Mouse (Mus musculus) adrenal gland, postnatal 4 days (tissue): ENCODE measurements at regions not wholly inside any gene's neighbourhood (a gene's known extent, or its start where the extent isn't known, plus 50 kb on each side); places are given as distances from the start of the nearest gene placed in this dataset.
A peak's percentile ranks its signal among the peaks of the same experiment; 100 is the strongest.

Experiments
- DNase-seq, 2 experiments: peaks; one replicate each; pipeline ENCODE4 v3.0.0; 2021 to 2022; ENCODE audit warnings: low spot score in 2 of 2, mixed read lengths in 2 of 2

GRCm38 (mm10) chr8:35183423-35183822, 582.2 kb upstream of the Gm19410 start:
- no peak for DNase-seq

GRCm38 (mm10) chr8:35185165-35185564, 580.4 kb upstream of the Gm19410 start:
- DNase-seq, result no peak

- no peak for DNase-seq
Observed at GRCm38 (mm10) chr8:35188531-35188930, 577.1 kb upstream of the Gm19410 start.

GRCm38 (mm10) chr8:35189695-35190094, 575.9 kb upstream of the Gm19410 start:
- DNase-seq, result no peak

- no peak for DNase-seq
Observed at GRCm38 (mm10) chr8:35192515-35192914, 573.1 kb upstream of the Gm19410 start.

- DNase-seq, result no peak
Observed at GRCm38 (mm10) chr8:35193771-35194170, 571.8 kb upstream of the Gm19410 start.

GRCm38 (mm10) chr8:35196189-35196588, 569.4 kb upstream of the Gm19410 start:
- DNase-seq, result no peak

- no peak for DNase-seq
Observed at GRCm38 (mm10) chr8:35198766-35199165, 566.8 kb upstream of the Gm19410 start.

- DNase-seq, result no peak
Observed at GRCm38 (mm10) chr8:35201416-35201815, 564.2 kb upstream of the Gm19410 start.

GRCm38 (mm10) chr8:35204971-35205370, 560.6 kb upstream of the Gm19410 start:
- DNase-seq, result no peak

- peak; percentile 27 to 37 for DNase-seq
Observed at GRCm38 (mm10) chr8:35205536-35205935, 560.1 kb upstream of the Gm19410 start.

- no peak for DNase-seq
Observed at GRCm38 (mm10) chr8:35206271-35206670, 559.3 kb upstream of the Gm19410 start.

GRCm38 (mm10) chr8:35208357-35208756, 557.2 kb upstream of the Gm19410 start:
- DNase-seq, result no peak

GRCm38 (mm10) chr8:35211506-35212452, 553.8 kb upstream of the Gm19410 start:
- no peak for DNase-seq

GRCm38 (mm10) chr8:35213515-35213914, 552.1 kb upstream of the Gm19410 start:
- no peak for DNase-seq

- no peak for DNase-seq
Observed at GRCm38 (mm10) chr8:35217604-35218003, 548.0 kb upstream of the Gm19410 start.

GRCm38 (mm10) chr8:35218327-35218726, 547.3 kb upstream of the Gm19410 start:
- no peak for DNase-seq

- DNase-seq, result no peak
Observed at GRCm38 (mm10) chr8:35224053-35224924, 541.3 kb upstream of the Gm19410 start.

GRCm38 (mm10) chr8:35224925-35225244, 540.7 kb upstream of the Gm19410 start:
- no peak for DNase-seq

- DNase-seq, result no peak
Observed at GRCm38 (mm10) chr8:35227079-35227478, 538.5 kb upstream of the Gm19410 start.

- DNase-seq, result no peak
Observed at GRCm38 (mm10) chr8:35228449-35228848, 537.1 kb upstream of the Gm19410 start.
